Mouse (Mus musculus) bone marrow, adult 2 months (tissue): ENCODE results near the gene Mamdc2. TPM values are rescaled to one million over a fixed set of nuclear protein-coding genes. Genes with fewer than 3 reads are reported as not detected.

Experiments used
- H3K27ac ChIP-seq: fragments of 200-500 bp; 2 replicates; pipeline ENCODE4 v1.5.1; 2012; ENCODE audit warnings: low read depth, mild to moderate bottlenecking, control low read depth, inconsistent platforms, low read length; ENCODE audit not compliant: control insufficient read depth, poor library complexity, insufficient read depth
- H3K4me1 ChIP-seq: fragments of 200-500 bp; 2 replicates; pipeline ENCODE4 v1.6.1; 2011; ENCODE audit warnings: low read length; ENCODE audit not compliant: control insufficient read depth, insufficient read depth
- H3K4me3 ChIP-seq: fragments of 200-500 bp; replicated peaks from 2 replicates; pipeline ENCODE3; 2011; ENCODE audit warnings: mild to moderate bottlenecking, low read depth, low read length, control low read depth; ENCODE audit not compliant: control insufficient read depth
- CTCF ChIP-seq: fragments of 200-500 bp; IDR thresholded peaks from 2 replicates; pipeline ENCODE4 v1.5.1; 2011; ENCODE audit warnings: low read length, control low read depth; ENCODE audit not compliant: control insufficient read depth, insufficient read depth
- POLR2A ChIP-seq: fragments of 200-500 bp; IDR thresholded peaks from 2 replicates; pipeline ENCODE4 v1.6.1; 2011; ENCODE audit warnings: low read depth, mild to moderate bottlenecking, control low read depth, low read length, borderline replicate concordance; ENCODE audit not compliant: control insufficient read depth
- WGBS: fragments of 180-500 bp; shearing (Covaris S2); methylation state at CpG from one replicate; pipeline ENCODE4 v1.1.7; 2018; 5-methylcytosine and 5-hydroxymethylcytosine counted together
- polyA plus RNA-seq: library from polyadenylated mRNA; stranded (reverse); fragments of >200 nt; gene quantifications from 2 replicates; pipeline ENCODE4 v1.2.4, GENCODE M21; 2011; ENCODE audit warnings: low replicate concordance; ENCODE audit not compliant: missing spikeins, insufficient read depth, insufficient read length

The Mamdc2 gene
- polyA plus RNA-seq, 1 experiment: 0.82 TPM

DNA sequence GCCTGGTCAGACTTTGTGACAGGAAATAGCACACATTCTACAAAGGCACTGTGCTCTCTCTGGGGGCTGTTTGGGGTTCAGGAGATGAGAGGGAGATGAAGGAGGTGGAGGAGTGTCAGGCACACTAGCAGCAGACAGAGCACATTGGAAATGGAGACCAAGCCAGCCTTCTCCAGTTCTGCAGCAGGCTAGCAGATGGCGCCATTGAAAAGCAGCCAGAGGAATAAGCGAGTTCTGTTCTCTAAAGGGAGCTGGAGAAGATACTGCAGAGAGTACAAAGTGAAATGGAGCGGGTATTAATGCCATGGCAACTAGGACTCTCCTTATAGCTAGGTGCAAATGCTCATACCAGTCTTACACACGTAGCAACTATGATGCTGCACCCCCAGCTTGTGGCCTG lies 87.1 kb downstream of the Mamdc2 start:
- TF ChIP-seq CTCF (no peak), POLR2A (no peak)
- Histone ChIP-seq H3K4me1 (no peaks in the 10 kb centered on the region; the same call in 1 of the 2 replicates), H3K4me3 (no peak overlapping the region), H3K27ac (no peak overlapping the region)
- WGBS: 75% methylated on average over 4 of the region's 4 CpGs

GRCm38 (mm10) chr19:23360536-23360935 lies 87.7 kb downstream of the Mamdc2 start:
- Histone ChIP-seq H3K4me1 (no peaks in the 10 kb centered on the region; the same call in 1 of the 2 replicates), H3K27ac (no peak overlapping the region), H3K4me3 (no peak overlapping the region)
- no peak for TF ChIP-seq CTCF
- TF ChIP-seq POLR2A: no peak
- WGBS: 84% methylated on average over 4 of the region's 4 CpGs

GRCm38 (mm10) chr19:23357253-23357652 lies 91.0 kb downstream of the Mamdc2 start:
- H3K27ac ChIP-seq: no peak overlapping the region
- WGBS: 78% methylated on average over 5 of the region's 5 CpGs
- TF ChIP-seq CTCF: no peak
- TF ChIP-seq POLR2A: no peak
- no peak overlapping the region for H3K4me3 ChIP-seq
- H3K4me1 ChIP-seq: no peaks in the 10 kb centered on the region; the same call in 1 of the 2 replicates

- no peaks in the 10 kb centered on the region; the same call in 1 of the 2 replicates for H3K4me1 ChIP-seq
- WGBS: 40% methylated on average over 6 of the region's 6 CpGs
Observed at GRCm38 (mm10) chr19:23354738-23355137, 93.5 kb downstream of the Mamdc2 start.

DNA sequence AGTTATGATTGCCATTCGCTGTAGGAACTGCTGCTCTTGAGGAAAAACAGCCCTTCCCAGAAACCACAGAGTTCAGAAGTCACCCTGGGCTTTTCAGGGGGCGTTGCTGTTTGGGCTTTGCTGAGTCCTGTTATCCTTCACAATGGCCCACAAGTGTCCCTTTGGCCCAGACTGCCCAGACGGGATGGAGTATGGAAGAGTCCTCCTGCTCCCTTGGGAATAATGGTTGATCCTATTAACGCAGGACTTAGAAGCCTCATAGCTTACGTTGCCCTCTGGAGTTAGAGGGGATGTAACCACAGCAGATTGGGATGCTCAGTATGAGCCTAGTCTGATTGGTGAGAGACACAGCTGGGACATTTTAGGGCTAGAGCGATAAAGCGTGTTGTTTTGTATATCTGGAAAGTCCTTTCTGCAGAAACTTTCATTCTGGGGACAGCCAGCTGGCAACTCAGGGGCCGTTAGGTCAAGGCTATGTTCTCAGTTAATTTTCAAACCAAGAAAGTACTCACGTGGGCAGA lies 94.3 kb downstream of the Mamdc2 start:
- H3K27ac ChIP-seq: no peak overlapping the region
- H3K4me1 ChIP-seq: no peaks in the 10 kb centered on the region; the same call in 1 of the 2 replicates
- H3K4me3 ChIP-seq: no peak overlapping the region
- TF ChIP-seq CTCF (no peak), POLR2A (no peak)
- WGBS: 57% methylated on average over 9 of the region's 9 CpGs

More at GRCm38 (mm10) chr19:23354738-23355137, 93.5 kb downstream of the Mamdc2 start:
- no peak for TF ChIP-seq POLR2A
- TF ChIP-seq CTCF: no peak
- Histone ChIP-seq H3K27ac (no peak overlapping the region), H3K4me3 (no peak overlapping the region)

- TF ChIP-seq POLR2A (no peak), CTCF (no peak)
- Histone ChIP-seq H3K27ac (no peak overlapping the region), H3K4me1 (no peaks in the 10 kb centered on the region; the same call in 1 of the 2 replicates), H3K4me3 (no peak overlapping the region)
- WGBS: 6% methylated on average over 8 of the region's 8 CpGs
Observed at GRCm38 (mm10) chr19:23353161-23353560, 95.1 kb downstream of the Mamdc2 start.

DNA sequence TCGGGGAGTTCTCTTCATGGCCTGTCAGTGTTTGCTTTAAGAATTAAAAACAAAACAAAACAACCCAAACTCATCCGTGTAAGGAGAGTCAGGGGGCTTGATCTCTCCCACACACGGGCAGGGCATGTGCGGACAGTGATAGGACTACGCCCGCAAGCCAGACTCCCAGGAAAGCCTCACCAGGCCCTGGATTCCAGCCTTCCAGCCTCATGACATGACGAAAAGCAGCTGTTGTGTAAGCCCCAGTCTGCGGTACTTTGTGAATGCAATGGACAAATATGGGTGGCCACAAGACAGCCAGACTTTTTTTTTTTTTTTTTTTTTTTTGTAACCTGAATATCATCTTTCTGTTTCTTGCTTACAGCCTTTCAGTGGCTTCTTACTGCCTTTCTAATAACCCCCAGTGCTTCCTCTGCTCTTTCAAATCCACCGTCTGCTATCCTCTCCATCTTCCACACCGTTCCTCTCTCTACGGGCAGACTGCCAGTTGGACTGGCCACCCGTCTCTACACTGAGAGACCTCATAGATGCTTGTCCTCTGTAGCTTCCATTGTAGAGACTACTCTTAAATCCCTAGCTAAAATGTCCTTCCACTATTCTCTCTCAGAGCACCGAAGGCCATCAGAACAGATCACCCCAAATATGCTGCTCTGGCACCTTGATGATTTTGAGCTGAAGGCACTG lies 96.3 kb downstream of the Mamdc2 start:
- TF ChIP-seq CTCF (no peak), POLR2A (no peak)
- Histone ChIP-seq H3K27ac (no peak overlapping the region), H3K4me3 (no peak overlapping the region), H3K4me1 (no peaks in the 10 kb centered on the region; the same call in 1 of the 2 replicates)
- WGBS: 63% methylated on average over 13 of the region's 13 CpGs

GRCm38 (mm10) chr19:23349930-23350329 lies 98.3 kb downstream of the Mamdc2 start:
- no peak overlapping the region for H3K27ac ChIP-seq
- H3K4me3 ChIP-seq: no peak overlapping the region
- 76% methylated on average over 2 of the region's 2 CpGs for WGBS
- H3K4me1 ChIP-seq: no peaks in the 10 kb centered on the region; the same call in 1 of the 2 replicates
- no peak for TF ChIP-seq POLR2A

- Histone ChIP-seq H3K27ac (no peak overlapping the region), H3K4me1 (no peaks in the 10 kb centered on the region; the same call in 1 of the 2 replicates), H3K4me3 (no peak overlapping the region)
- WGBS: 72% methylated on average over 3 of the region's 3 CpGs
- TF ChIP-seq POLR2A (no peak), CTCF (no peak)
Observed at GRCm38 (mm10) chr19:23342782-23343181, 105.5 kb downstream of the Mamdc2 start.

- WGBS: 94% methylated on average over 1 of the region's 1 CpGs
- TF ChIP-seq POLR2A (no peak), CTCF (no peak)
- Histone ChIP-seq H3K4me3 (no peak overlapping the region), H3K4me1 (no peaks in the 10 kb centered on the region), H3K27ac (no peak overlapping the region)
Observed at GRCm38 (mm10) chr19:23332883-23333282, 115.4 kb downstream of the Mamdc2 start.
